Mouse (Mus musculus) right cerebral cortex, postnatal 10 days (tissue): ENCODE measurements around the gene Vps54.
A peak's percentile ranks its signal among the peaks of the same experiment; 100 is the strongest.

Source experiments
- DNase-seq, 2 experiments: peaks; one replicate each; pipeline ENCODE4 v3.0.0; 2021; ENCODE audit warnings: low spot score in 2 of 2

The Vps54 gene

GRCm38 (mm10) chr11:21339088-21339487 lies 100.0 kb downstream of the Vps54 start:
- DNase-seq, result no peak

GRCm38 (mm10) chr11:21343490-21343889 lies 104.4 kb downstream of the Vps54 start:
- DNase-seq, result no peak

GRCm38 (mm10) chr11:21346020-21346419 lies 106.9 kb downstream of the Vps54 start:
- DNase-seq, result no peak

GRCm38 (mm10) chr11:21348890-21349289 lies 109.8 kb downstream of the Vps54 start:
- DNase-seq, result no peak

GRCm38 (mm10) chr11:21351296-21351695 lies 112.2 kb downstream of the Vps54 start:
- DNase-seq, result no peak

GRCm38 (mm10) chr11:21363144-21363940 lies 124.3 kb downstream of the Vps54 start:
- DNase-seq, result no peak

- peak in 1 of 2 experiments; percentile 28 for DNase-seq
Measured at GRCm38 (mm10) chr11:21368466-21368865, 129.4 kb downstream of the Vps54 start.

GRCm38 (mm10) chr11:21369248-21370016 lies 130.4 kb downstream of the Vps54 start:
- no peak for DNase-seq

GRCm38 (mm10) chr11:21370399-21371121 lies 131.5 kb downstream of the Vps54 start:
- DNase-seq, result peak; percentile 87 to 88
